Mouse (Mus musculus) heart, postnatal 14 days (tissue): Measurements from ENCODE around the gene Negr1. TPM values are rescaled to one million over a fixed set of nuclear protein-coding genes. Genes with fewer than 3 reads are reported as not detected.

Experiments
- DNase-seq, 2 experiments: peaks; one replicate each; pipeline ENCODE4 v3.0.0; 2021 to 2022
- intact Hi-C: fragments of 180-260 bp; cut with DNase I; formaldehyde crosslinking; loops from one replicate; pipeline ENCODE4 v1.15.1; 2025
- total RNA-seq, 2 experiments: library from RNA; stranded (reverse); gene quantifications; 2 replicates each; pipeline ENCODE4 v1.2.3; 2021

The Negr1 gene
- total RNA-seq, 2 experiments from 2014 or later = 1.5 to 3.4 TPM

DNA sequence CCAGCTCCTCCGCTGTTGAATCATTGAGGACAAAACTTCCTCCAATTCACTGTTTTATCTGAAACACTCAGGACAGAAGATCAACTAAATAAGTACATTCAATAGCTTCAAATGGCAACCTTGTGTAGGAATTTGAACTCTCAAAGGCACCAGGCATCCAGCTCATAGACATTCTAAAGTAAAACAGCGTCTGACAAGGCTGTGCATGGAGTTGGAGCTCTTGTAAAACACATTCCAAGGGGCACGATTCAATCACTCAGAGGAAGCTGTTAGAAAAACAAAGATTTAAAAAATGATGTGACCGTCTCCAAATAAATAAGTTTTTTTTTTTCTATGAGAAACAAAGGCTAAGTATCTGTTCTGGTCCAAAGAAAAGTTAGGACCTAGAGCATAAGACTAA is 528.5 kb downstream of the Negr1 start:
- DNase-seq = no peak
- intact Hi-C loops = no loop called here

- intact Hi-C loops = no loop called here
- DNase-seq = no peak
Measured at GRCm38 (mm10) chr3:157096284-157096683, 534.7 kb downstream of the Negr1 start.

GRCm38 (mm10) chr3:157097514-157097913 is 535.9 kb downstream of the Negr1 start:
- no peak for DNase-seq
- intact Hi-C loops = no loop called here

DNA sequence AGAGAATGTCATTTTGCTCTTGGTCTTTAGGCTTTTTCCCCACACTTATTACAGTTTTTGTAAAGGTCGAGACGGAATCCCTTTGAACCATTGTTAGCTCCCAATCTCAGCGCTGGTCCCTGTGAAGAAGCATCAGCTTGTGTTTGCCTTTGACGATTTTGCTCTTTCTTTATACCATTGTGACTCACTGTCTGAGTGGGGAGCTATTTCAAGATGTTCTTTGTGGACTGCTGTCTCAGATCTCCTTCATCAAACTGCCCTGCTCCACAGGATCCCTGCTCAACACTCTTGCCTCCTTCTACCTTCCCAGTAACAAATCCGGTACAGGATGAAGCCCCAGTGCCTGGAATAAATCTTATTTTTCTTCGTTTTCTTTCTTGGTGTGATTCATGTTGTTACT is 536.8 kb downstream of the Negr1 start:
- intact Hi-C loops = no loop called here
- no peak for DNase-seq

GRCm38 (mm10) chr3:157104866-157105579 is 543.4 kb downstream of the Negr1 start:
- intact Hi-C loops = no loop called here
- no peak for DNase-seq

DNA sequence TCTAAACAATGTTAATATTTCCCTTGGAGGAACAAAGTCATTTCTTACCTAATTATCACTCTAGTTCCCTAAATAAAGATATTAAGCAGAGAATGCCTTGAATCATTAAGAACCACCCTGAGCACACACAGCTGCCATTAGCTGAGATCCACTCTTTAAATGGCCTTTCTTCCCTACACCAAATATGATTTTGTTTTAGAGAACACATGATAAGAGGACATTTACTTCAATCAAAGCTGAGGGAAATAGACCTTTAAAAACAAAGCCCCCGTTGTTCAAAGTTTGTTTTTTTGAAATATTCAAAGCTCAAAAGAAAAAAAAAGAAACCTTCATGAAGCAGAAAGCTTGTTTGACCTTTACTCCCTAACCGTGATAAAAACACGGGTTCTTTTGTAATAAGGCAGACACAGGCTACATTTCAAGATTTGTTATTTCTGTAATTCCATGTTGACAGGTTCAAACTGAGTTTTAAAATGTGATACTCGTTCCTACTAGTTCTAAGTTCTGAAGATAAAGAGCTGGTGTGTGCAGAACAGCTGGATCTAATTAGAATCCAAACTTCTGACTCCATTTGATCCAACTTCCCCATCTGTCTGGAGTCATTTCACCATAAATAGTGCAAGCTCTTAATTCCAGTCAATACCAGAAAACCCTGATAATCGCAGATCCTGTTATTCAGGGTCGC is 544.1 kb downstream of the Negr1 start:
- no peak for DNase-seq
- intact Hi-C loops = no loop called here

DNA sequence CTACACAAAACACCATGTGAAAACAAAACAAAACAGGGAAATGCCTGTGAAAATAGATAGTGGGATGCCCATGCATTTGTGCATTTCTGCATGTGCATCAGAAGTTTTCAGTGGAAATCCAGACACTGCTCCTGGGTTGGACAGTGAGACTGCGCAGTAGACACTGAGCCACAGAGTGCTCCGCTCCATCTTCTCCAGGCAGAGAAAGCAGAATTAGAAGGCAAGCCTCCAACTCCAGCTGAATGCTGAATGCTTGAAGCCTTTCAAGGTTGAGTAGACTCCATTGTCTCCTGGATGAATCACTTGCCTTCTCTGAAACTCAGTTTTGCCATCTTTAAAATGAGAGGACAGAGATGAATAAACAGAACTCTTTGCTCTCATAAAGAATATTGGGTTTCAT is 546.6 kb downstream of the Negr1 start:
- no peak for DNase-seq
- intact Hi-C loops = no loop called here

- peak; percentile 3 to 15 for DNase-seq
- intact Hi-C loops = no loop called here
Measured at GRCm38 (mm10) chr3:157109308-157109707, 547.7 kb downstream of the Negr1 start.

GRCm38 (mm10) chr3:157115105-157115760 is 553.6 kb downstream of the Negr1 start:
- DNase-seq = no peak
- intact Hi-C loops = no loop called here

GRCm38 (mm10) chr3:157116024-157116423 is 554.4 kb downstream of the Negr1 start:
- DNase-seq = no peak

DNA sequence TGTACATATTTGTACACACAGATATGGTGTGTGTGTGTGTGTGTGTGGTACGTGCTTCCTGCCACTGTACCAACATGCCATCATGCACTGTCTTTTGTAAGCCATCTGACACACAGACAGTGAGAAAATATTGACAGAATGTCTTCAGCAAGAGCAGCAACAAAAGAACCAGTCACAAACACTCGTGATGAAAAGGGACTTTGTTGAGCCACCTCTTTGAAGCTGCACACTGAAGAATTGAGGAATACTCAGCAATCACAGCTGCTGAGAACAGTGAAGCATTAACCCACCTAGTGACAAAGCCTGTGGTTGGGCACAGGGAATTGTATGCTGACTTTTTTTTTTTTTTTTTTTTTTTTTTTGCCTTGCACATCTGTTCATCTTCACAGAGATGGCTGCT is 558.3 kb downstream of the Negr1 start:
- no peak for DNase-seq
- intact Hi-C loops = no loop called here

More at GRCm38 (mm10) chr3:157116024-157116423, 554.4 kb downstream of the Negr1 start:
- intact Hi-C loops = no loop called here

DNA sequence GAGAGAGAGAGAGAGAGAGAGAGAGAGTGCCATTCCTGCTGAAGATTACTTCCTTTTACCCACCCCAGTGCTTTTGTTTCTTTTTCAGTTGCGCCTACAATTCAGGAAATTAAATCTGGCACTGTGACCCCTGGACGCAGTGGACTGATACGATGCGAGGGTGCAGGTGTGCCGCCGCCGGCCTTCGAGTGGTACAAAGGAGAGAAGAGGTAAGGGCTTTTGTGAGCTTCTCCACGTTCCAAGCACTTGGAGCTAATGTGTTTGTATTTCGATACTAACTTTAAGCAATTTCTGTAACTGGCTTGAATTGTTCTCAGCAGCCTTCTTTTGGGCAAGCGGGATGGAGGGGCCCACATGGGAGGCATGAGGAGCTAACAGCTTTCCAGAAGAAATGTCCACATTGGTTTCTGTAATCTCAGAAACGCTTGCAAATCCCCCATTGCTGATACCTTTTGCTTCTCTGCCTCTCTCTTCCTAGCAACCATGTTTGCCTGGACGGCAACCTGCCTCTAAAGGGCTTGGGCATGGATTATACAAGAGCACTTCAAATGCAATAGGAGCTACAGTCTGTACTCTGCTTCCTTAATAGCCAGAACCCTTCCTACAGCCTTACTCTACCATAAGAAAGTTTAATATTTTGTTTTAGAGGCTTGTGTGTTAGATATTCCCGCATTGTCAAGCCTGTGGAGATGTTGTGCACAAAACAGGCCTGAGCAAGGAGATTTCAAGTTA is 584.7 kb downstream of the Negr1 start:
- intact Hi-C loops = no loop called here
- no peak for DNase-seq

- no peak for DNase-seq
- intact Hi-C loops = no loop called here
Measured at GRCm38 (mm10) chr3:157154902-157155301, 593.3 kb downstream of the Negr1 start.

DNA sequence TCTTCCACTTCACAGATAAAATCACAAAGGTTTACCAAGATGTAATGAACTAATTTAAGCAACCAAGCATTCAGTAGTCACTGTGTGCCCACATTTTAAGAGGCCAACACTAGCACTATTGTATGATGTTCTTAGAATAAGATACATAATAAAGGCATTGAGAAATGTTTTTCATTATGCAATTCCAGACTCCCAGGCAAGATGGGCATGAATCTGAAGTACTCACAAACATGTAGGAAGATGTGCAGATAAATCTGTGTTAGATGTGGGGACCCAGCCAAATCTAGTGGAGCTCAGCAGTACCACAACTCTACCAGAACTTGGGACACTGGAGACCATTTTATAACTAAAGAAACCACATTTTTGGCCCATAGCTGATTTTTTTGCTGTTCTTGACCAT is 593.9 kb downstream of the Negr1 start:
- DNase-seq = no peak
- intact Hi-C loops = no loop called here

DNA sequence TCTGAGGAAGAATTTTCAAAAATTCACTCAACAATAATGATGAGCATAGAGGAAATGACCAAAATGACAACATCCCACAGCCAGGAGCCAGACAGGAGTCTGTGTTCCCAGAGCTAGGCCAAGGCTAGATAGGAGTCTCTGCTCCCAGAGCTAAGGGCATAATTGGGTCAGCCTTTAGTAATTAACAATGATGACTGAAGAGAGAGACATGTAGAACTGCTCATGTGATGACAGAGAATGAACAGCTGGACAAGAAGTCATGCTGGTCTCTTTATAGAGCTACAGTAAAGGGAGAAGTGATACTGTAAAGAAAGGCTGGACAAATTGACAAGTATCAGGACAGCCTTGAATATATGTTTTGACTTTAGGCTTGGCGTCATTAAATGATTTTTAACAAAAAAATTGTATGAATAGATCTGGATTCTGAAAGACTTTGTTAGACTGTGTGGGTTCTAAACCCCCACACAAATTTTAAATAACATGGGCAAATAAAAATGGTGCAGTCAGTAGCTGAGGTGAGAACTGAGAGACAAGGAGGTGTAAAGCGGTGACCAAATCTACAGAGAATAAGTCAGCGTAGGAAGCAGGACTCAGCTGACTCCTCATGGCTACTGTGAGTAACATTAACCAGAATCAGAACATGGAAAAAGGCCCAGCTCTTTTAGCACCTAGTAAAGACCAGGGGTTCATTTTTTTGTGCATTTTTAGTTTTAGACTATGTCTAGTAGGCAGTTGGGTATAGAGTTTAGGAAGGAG is 603.4 kb downstream of the Negr1 start:
- DNase-seq = peak in 1 of 2 experiments; percentile 3
- intact Hi-C loops = no loop called here

- intact Hi-C loops = no loop called here
- DNase-seq = no peak
Measured at GRCm38 (mm10) chr3:157181975-157182374, 620.4 kb downstream of the Negr1 start.

DNA sequence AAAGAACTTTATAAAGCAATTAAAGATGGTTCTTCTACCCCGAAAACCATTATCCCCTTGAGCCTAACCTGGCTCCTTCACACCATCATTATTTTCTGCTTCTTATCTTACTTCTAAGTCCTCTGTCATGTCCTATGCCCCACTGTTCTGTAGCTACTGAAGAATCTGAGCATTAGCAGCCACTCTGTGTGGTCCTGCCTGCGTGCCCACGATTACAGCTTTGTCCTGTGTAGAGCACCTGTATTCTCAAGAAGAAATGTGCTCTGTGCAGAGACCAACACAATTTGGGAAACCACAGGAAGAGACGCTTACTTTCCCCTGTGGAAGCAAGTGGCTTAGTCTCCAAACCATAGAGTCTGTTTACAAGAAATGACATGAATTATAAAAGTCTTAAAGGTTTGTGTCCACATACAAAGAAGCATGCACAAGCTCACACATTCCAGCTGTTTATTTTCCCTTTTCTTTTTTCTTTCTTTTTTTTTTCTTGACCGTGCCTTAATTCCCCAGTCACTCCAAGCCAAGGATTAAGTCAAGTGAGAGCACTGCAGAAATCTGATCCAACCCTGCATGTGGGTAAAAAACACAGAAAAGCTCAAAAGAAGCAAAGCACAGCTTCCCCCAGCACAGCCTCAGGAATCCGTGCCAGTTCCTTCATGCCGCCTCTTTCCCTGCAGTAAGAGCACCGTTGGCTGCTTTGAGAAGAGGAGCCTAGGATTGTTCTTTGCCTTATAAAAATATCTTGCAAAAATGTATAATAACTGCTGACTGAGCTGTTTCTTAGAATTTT is 627.5 kb downstream of the Negr1 start:
- no peak for DNase-seq
- intact Hi-C loops = no loop called here

GRCm38 (mm10) chr3:157189834-157190233 is 628.2 kb downstream of the Negr1 start:
- DNase-seq = no peak
- intact Hi-C loops = no loop called here

DNA sequence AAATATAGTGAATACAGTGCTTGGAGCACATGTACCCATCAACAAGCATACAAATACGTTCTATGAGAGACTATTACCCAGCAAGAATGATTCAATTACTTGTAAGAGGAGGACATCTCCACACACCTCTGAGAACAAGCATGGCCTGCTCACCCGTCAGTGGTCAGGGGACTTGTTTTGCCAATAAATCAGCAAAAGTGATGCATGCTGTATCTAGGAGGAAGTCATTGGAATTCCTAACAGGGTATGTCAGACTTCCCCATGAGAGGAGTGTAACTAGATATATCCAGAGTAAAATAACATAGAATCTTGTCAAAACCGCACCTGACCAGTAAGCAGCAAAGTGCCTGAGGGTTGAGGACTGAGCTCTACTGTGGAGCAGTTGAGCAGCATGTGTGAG is 629.0 kb downstream of the Negr1 start:
- intact Hi-C loops = no loop called here
- DNase-seq = no peak

GRCm38 (mm10) chr3:157192021-157192420 is 630.4 kb downstream of the Negr1 start:
- intact Hi-C loops = no loop called here

More at GRCm38 (mm10) chr3:157192021-157192420, 630.4 kb downstream of the Negr1 start:
- DNase-seq = no peak
